Mouse (Mus musculus) MEL (cell line): ENCODE measurements around the gene Myh6. TPM values are rescaled to one million over a fixed set of nuclear protein-coding genes. Genes with fewer than 3 reads are reported as not detected.

Experiments used
- DNase-seq: peaks from one replicate; pipeline ENCODE4 v3.0.0; 2011; ENCODE audit warnings: low read depth, low spot score
- H3K27ac ChIP-seq: 2 replicates; pipeline ENCODE4 v1.5.1; 2012; ENCODE audit warnings: low read depth, mild to moderate bottlenecking, control low read depth, low read length, moderate library complexity; ENCODE audit not compliant: control insufficient read depth
- H3K27me3 ChIP-seq, 2 experiments: fragments of 150-350 bp in 1 of 2; sonication (generic) in 1 of 2; 2 replicates each; pipeline ENCODE4 v1.6.1; 2012; ENCODE audit warnings: low read length in 2 of 2, mild to moderate bottlenecking in 2 of 2, improper control_type of control experiment in 1 of 2, moderate library complexity in 1 of 2; ENCODE audit not compliant: insufficient read depth in 2 of 2, control insufficient read depth in 1 of 2
- H3K36me3 ChIP-seq, 2 experiments: 2 replicates each; pipeline ENCODE4 v1.6.1; 2012 to 2014; ENCODE audit warnings: low read length in 2 of 2, improper control_type of control experiment in 1 of 2, inconsistent platforms in 1 of 2, mild to moderate bottlenecking in 1 of 2; ENCODE audit not compliant: insufficient read depth in 2 of 2, control insufficient read depth in 1 of 2
- H3K4me1 ChIP-seq, 2 experiments: fragments of 150-350 bp in 1 of 2; sonication (generic) in 1 of 2; 2 replicates each; pipeline ENCODE4 v1.6.1; 2012; ENCODE audit warnings: low read length in 2 of 2, improper control_type of control experiment in 1 of 2, mild to moderate bottlenecking in 1 of 2; ENCODE audit not compliant: insufficient read depth in 2 of 2, control insufficient read depth in 1 of 2
- H3K4me3 ChIP-seq, 2 experiments: fragments of 150-350 bp in 1 of 2; sonication (generic) in 1 of 2; 2 replicates each; pipeline ENCODE4 v1.5.1; 2012; ENCODE audit warnings: low read depth in 2 of 2, low read length in 2 of 2, mild to moderate bottlenecking in 2 of 2, moderate library complexity in 2 of 2, control low read depth in 1 of 2, improper control_type of control experiment in 1 of 2; ENCODE audit not compliant: control insufficient read depth in 1 of 2, insufficient read depth in 1 of 2
- H3K79me2 ChIP-seq: 2 replicates; pipeline ENCODE4 v1.6.1; 2012; ENCODE audit warnings: mild to moderate bottlenecking, low read length, moderate library complexity; ENCODE audit not compliant: control insufficient read depth, poor library complexity, insufficient read depth
- H3K9ac ChIP-seq: 2 replicates; pipeline ENCODE4 v1.6.1; 2012; ENCODE audit warnings: low read depth, mild to moderate bottlenecking, control low read depth, low read length, moderate library complexity; ENCODE audit not compliant: control insufficient read depth, poor library complexity, severe bottlenecking
- H3K9me3 ChIP-seq: fragments of 150-350 bp; sonication (generic); replicated peaks from 2 replicates; pipeline ENCODE4 v1.6.1; 2012; ENCODE audit warnings: mild to moderate bottlenecking, low read length, improper control_type of control experiment, moderate library complexity; ENCODE audit not compliant: insufficient read depth
- CHD1 ChIP-seq: IDR thresholded peaks from 2 replicates; pipeline ENCODE4 v1.6.1; 2012; ENCODE audit warnings: low read depth, mild to moderate bottlenecking, inconsistent platforms, low read length, improper control_type of control experiment
- CHD2 ChIP-seq: IDR thresholded peaks from 2 replicates; pipeline ENCODE4 v1.6.1; 2011; ENCODE audit warnings: low read length, improper control_type of control experiment
- CTCF ChIP-seq, 3 experiments: IDR thresholded peaks in 2 of 3; conservative IDR thresholded peaks in 1 of 3; 2 replicates each; pipeline ENCODE4 v1.5.1; 2011 to 2012; ENCODE audit warnings: low read length in 3 of 3, low read depth in 2 of 3, mild to moderate bottlenecking in 2 of 3, improper control_type of control experiment in 1 of 3, inconsistent platforms in 1 of 3, mixed read lengths in 1 of 3, moderate library complexity in 1 of 3; ENCODE audit not compliant: control insufficient read depth in 1 of 3, insufficient read depth in 1 of 3, poor library complexity in 1 of 3, severe bottlenecking in 1 of 3
- E2F4 ChIP-seq: IDR thresholded peaks from 2 replicates; pipeline ENCODE4 v1.6.1; 2011; ENCODE audit warnings: low read depth, low read length, improper control_type of control experiment, borderline replicate concordance
- ELF1 ChIP-seq: IDR thresholded peaks from 2 replicates; pipeline ENCODE4 v1.6.1; 2014; ENCODE audit warnings: low read depth, mild to moderate bottlenecking, inconsistent platforms, low read length, improper control_type of control experiment, moderate library complexity
- EP300 ChIP-seq, 2 experiments: IDR thresholded peaks; 2 replicates each; pipeline ENCODE4 v1.6.1; 2011; ENCODE audit warnings: improper control_type of control experiment in 2 of 2, low read length in 2 of 2, low read depth in 1 of 2, mild to moderate bottlenecking in 1 of 2
- ETS1 ChIP-seq: IDR thresholded peaks from 2 replicates; pipeline ENCODE4 v1.6.1; 2012; ENCODE audit warnings: low read depth, mild to moderate bottlenecking, inconsistent platforms, low read length, improper control_type of control experiment, moderate library complexity
- GABPA ChIP-seq: IDR thresholded peaks from 2 replicates; pipeline ENCODE4 v1.6.1; 2012; ENCODE audit warnings: low read depth, mild to moderate bottlenecking, inconsistent platforms, low read length, improper control_type of control experiment, moderate library complexity
- GATA1 ChIP-seq: IDR thresholded peaks from 2 replicates; pipeline ENCODE4 v1.6.1; 2011; ENCODE audit warnings: low read depth, low read length, improper control_type of control experiment
- HCFC1 ChIP-seq: IDR thresholded peaks from 2 replicates; pipeline ENCODE4 v1.6.1; 2012; ENCODE audit warnings: low read depth, mild to moderate bottlenecking, inconsistent platforms, low read length, improper control_type of control experiment, moderate library complexity
- KAT2A ChIP-seq: conservative IDR thresholded peaks from 2 replicates; pipeline ENCODE4 v1.6.1; 2012; ENCODE audit warnings: low read depth, low read length, improper control_type of control experiment, inconsistent platforms
- MAX ChIP-seq: IDR thresholded peaks from 2 replicates; pipeline ENCODE4 v1.6.1; 2011; ENCODE audit warnings: low read length, improper control_type of control experiment
- MAZ ChIP-seq: IDR thresholded peaks from 2 replicates; pipeline ENCODE4 v1.6.1; 2012; ENCODE audit warnings: low read depth, mild to moderate bottlenecking, inconsistent platforms, low read length, improper control_type of control experiment
- POLR2AphosphoS2 ChIP-seq: IDR thresholded peaks from 2 replicates; pipeline ENCODE4 v1.6.1; 2011; ENCODE audit warnings: low read length, improper control_type of control experiment
- POLR2AphosphoS5 ChIP-seq: IDR thresholded peaks from 2 replicates; pipeline ENCODE4 v1.6.1; 2012; ENCODE audit warnings: low read depth, borderline replicate concordance, mild to moderate bottlenecking, inconsistent platforms, low read length, moderate library complexity, mixed read lengths
- RAD21 ChIP-seq: IDR thresholded peaks from 2 replicates; pipeline ENCODE4 v1.6.1; 2011; ENCODE audit warnings: mild to moderate bottlenecking, low read depth, low read length, improper control_type of control experiment
- RCOR1 ChIP-seq: IDR thresholded peaks from 2 replicates; pipeline ENCODE4 v1.6.1; 2012; ENCODE audit warnings: low read depth, mild to moderate bottlenecking, inconsistent platforms, low read length, improper control_type of control experiment
- SIN3A ChIP-seq: IDR thresholded peaks from 2 replicates; pipeline ENCODE4 v1.6.1; 2012; ENCODE audit warnings: low read length, improper control_type of control experiment, inconsistent platforms
- SMC3 ChIP-seq: IDR thresholded peaks from 2 replicates; pipeline ENCODE4 v1.6.1; 2011; ENCODE audit warnings: low read depth, low read length, improper control_type of control experiment
- TAL1 ChIP-seq: IDR thresholded peaks from 2 replicates; pipeline ENCODE4 v1.6.1; 2012; ENCODE audit warnings: mild to moderate bottlenecking, inconsistent platforms, low read length, moderate library complexity, mixed read lengths
- TBP ChIP-seq: IDR thresholded peaks from 2 replicates; pipeline ENCODE4 v1.8.0; 2011; ENCODE audit warnings: low read depth, low read length, improper control_type of control experiment
- UBTF ChIP-seq: IDR thresholded peaks from 2 replicates; pipeline ENCODE4 v1.6.1; 2012; ENCODE audit warnings: low read depth, mild to moderate bottlenecking, inconsistent platforms, low read length, improper control_type of control experiment, moderate library complexity, borderline replicate concordance; ENCODE audit not compliant: insufficient read depth
- USF1 ChIP-seq: IDR thresholded peaks from 2 replicates; pipeline ENCODE4 v1.6.1; 2014; ENCODE audit warnings: low read depth, mild to moderate bottlenecking, inconsistent platforms, low read length, improper control_type of control experiment, moderate library complexity
- USF2 ChIP-seq, 2 experiments: IDR thresholded peaks; 2 replicates each; pipeline ENCODE4 v1.6.1; 2011 to 2012; ENCODE audit warnings: improper control_type of control experiment in 2 of 2, low read length in 2 of 2, borderline replicate concordance in 1 of 2, inconsistent platforms in 1 of 2, low read depth in 1 of 2, mild to moderate bottlenecking in 1 of 2; ENCODE audit not compliant: insufficient read depth in 1 of 2
- ZC3H11A ChIP-seq: IDR thresholded peaks from 2 replicates; pipeline ENCODE4 v1.6.1; 2012; ENCODE audit warnings: low read depth, mild to moderate bottlenecking, inconsistent platforms, low read length, improper control_type of control experiment
- ZKSCAN1 ChIP-seq: IDR thresholded peaks from 2 replicates; pipeline ENCODE4 v1.6.1; 2012; ENCODE audit warnings: low read depth, mild to moderate bottlenecking, inconsistent platforms, low read length, improper control_type of control experiment, moderate library complexity
- polyA plus RNA-seq, 2 experiments: library from polyadenylated mRNA; stranded (reverse) in 1 of 2; unstranded in 1 of 2; fragments of >175 nt in 1 of 2; fragments of >200 nt in 1 of 2; gene quantifications; 2 replicates each; pipeline versions ENCODE4 v1.2.1 to v1.2.4; 2012; ENCODE audit warnings: low replicate concordance in 2 of 2, low read depth in 1 of 2; ENCODE audit not compliant: insufficient read length in 2 of 2, insufficient read depth in 1 of 2, missing spikeins in 1 of 2
- total RNA-seq: library from RNA; depleted of rRNA; stranded (reverse); fragments of 300-350 nt; gene quantifications from 2 replicates; pipeline ENCODE4 v1.2.3, GENCODE M21; 2012

Gene Myh6
- total and polyA plus RNA-seq, 3 experiments, result not detected

- Histone ChIP-seq H3K4me3 (no peak overlapping the region), H3K9ac (no peak overlapping the region), H3K36me3 (peaks cover 0 to 5% of the 10 kb centered on the region in 2 experiments; a peak in 1 of 4 replicates), H3K27me3 (peaks cover 0 to 1% of the 10 kb centered on the region in 2 experiments; a peak in 1 of 4 replicates), H3K27ac (no peak overlapping the region), H3K4me1 (peaks cover 0 to 8% of the 10 kb centered on the region in 2 experiments; a peak in 1 of 4 replicates), H3K9me3 (no peaks in the 10 kb centered on the region), H3K79me2 (no peaks in the 10 kb centered on the region)
- peak; percentile 87 to 94 (median 88) for TF ChIP-seq CTCF (IDR thresholded peaks at IDR 0.05 in 2 of 3, conservative IDR thresholded peaks at IDR 0.05 in 1 of 3; ENCODE audit: control insufficient read depth in 1 of 3, insufficient read depth in 1 of 3, low read depth in 2 of 3, low read length in 3 of 3, poor library complexity in 1 of 3, severe bottlenecking in 1 of 3)
- no peak for TF ChIP-seq ETS1
- no peak for TF ChIP-seq GATA1
- TF ChIP-seq ZC3H11A, result peak; percentile 69
- no peak for TF ChIP-seq E2F4
- TF ChIP-seq POLR2AphosphoS5, result no peak
- no peak for TF ChIP-seq USF2 (IDR thresholded peaks at IDR 0.05; ENCODE audit: borderline replicate concordance in 1 of 2, insufficient read depth in 1 of 2, low read depth in 1 of 2, low read length in 2 of 2)
- TF ChIP-seq RCOR1, result no peak
- TF ChIP-seq UBTF, result no peak
- peak; percentile 83 for TF ChIP-seq RAD21
- no peak for TF ChIP-seq MAZ
- TF ChIP-seq HCFC1, result no peak
- peak; percentile 89 for TF ChIP-seq SMC3
- DNase-seq, result peak; percentile 68
Measured at GRCm38 (mm10) chr14:54939434-54940175, 27.1 kb downstream of the Myh6 start.

- Histone ChIP-seq H3K4me1 (peaks cover 0 to 8% of the 10 kb centered on the region in 2 experiments; a peak in 1 of 4 replicates), H3K36me3 (peaks cover 0 to 5% of the 10 kb centered on the region in 2 experiments; a peak in 1 of 4 replicates), H3K9me3 (no peaks in the 10 kb centered on the region), H3K79me2 (no peaks in the 10 kb centered on the region), H3K4me3 (no peak overlapping the region), H3K27ac (no peak overlapping the region), H3K27me3 (peaks cover 0 to 1% of the 10 kb centered on the region in 2 experiments; a peak in 1 of 4 replicates), H3K9ac (no peak overlapping the region)
- no peak for DNase-seq
- TF ChIP-seq KAT2A (no peak), SIN3A (no peak), E2F4 (no peak), TBP (no peak), SMC3 (no peak), RCOR1 (no peak), CHD2 (no peak), POLR2AphosphoS2 (no peak), ZKSCAN1 (no peak), ZC3H11A (no peak), ETS1 (no peak), USF1 (no peak), GABPA (no peak), POLR2AphosphoS5 (no peak), EP300 (IDR thresholded peaks at IDR 0.05; ENCODE audit: low read depth in 1 of 2, low read length in 2 of 2) (no peak), CHD1 (no peak), RAD21 (no peak), ELF1 (no peak), MAX (no peak), TAL1 (no peak)
Measured at GRCm38 (mm10) chr14:54938431-54939219, 28.1 kb downstream of the Myh6 start.
